Mouse (Mus musculus) frontal cortex, postnatal 25 days (tissue): ENCODE measurements around the gene Ppargc1a.

Source experiments
- DNase-seq, 2 experiments: peaks; one replicate each; pipeline ENCODE4 v3.0.0; 2022; ENCODE audit warnings: low spot score in 2 of 2

Gene Ppargc1a

GRCm38 (mm10) chr5:51412303-51413117 is 155.0 kb downstream of the Ppargc1a start:
- DNase-seq: no peak

GRCm38 (mm10) chr5:51410006-51410405 is 157.5 kb downstream of the Ppargc1a start:
- no peak for DNase-seq

GRCm38 (mm10) chr5:51406406-51406805 is 161.1 kb downstream of the Ppargc1a start:
- DNase-seq: no peak
